Mouse (Mus musculus): ENCODE data around the gene Sspo.

DNA sequence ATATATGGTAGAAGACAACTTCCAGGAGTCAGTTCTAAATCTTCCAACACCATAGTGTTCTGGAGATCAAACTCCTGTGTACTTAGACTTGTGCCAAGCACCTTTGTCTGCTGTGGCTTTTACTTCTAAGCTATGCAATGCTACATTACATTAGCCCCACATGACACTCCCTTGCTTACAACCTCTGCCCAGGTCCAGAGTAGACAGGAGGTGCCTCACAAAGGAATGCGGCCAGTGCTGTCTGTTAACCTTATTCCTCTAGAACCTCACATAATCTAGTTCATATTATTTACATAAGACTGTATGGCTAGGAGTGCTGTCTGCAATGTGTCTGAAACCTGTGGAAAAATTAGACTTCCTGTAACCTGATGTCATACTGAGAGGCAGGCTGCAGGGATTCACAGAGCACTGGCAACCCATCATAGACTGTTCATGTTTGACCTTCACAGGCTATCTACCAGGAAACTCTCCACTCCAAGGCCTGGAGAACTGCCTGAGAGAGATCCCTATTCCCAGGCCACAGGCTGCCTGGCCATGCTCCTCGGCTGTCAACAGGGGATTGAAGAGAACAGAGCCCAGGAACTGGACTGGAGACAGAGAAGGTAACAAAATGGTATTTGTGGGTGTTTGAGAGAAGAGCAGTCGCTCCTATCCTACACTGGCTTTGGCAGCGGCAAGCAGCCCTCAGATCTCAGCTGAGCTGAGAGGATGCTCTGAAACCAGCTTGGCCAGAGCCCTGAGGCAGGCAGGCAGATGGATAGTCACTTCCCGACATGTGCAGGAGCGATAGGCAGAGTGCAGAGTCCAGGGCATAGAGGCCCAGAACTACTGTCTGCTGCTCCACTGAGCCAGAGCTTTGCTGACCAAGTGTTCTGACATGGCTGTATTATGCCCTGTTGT, 36.6 kb upstream of the Sspo start:
- TF ChIP-seq CTCF (IDR thresholded peaks at IDR 0.05; ENCODE audit: low read depth, low read length) (no peak), POLR2A (IDR thresholded peaks at IDR 0.05; ENCODE audit: extremely low read depth, insufficient read depth, low read length) (no peak)

All from liver, adult 2 months (tissue).